Mouse (Mus musculus) MEL (cell line): ENCODE measurements around the gene Itpr1. TPM values are rescaled to one million over a fixed set of nuclear protein-coding genes. Genes with fewer than 3 reads are reported as not detected.

Experiments
- DNase-seq: peaks from one replicate; pipeline ENCODE4 v3.0.0; 2011; ENCODE audit warnings: low read depth, low spot score
- H3K27ac ChIP-seq: 2 replicates; pipeline ENCODE4 v1.5.1; 2012; ENCODE audit warnings: low read depth, mild to moderate bottlenecking, control low read depth, low read length, moderate library complexity; ENCODE audit not compliant: control insufficient read depth
- H3K27me3 ChIP-seq, 2 experiments: fragments of 150-350 bp in 1 of 2; sonication (generic) in 1 of 2; 2 replicates each; pipeline ENCODE4 v1.6.1; 2012; ENCODE audit warnings: low read length in 2 of 2, mild to moderate bottlenecking in 2 of 2, improper control_type of control experiment in 1 of 2, moderate library complexity in 1 of 2; ENCODE audit not compliant: insufficient read depth in 2 of 2, control insufficient read depth in 1 of 2
- H3K36me3 ChIP-seq, 2 experiments: 2 replicates each; pipeline ENCODE4 v1.6.1; 2012 to 2014; ENCODE audit warnings: low read length in 2 of 2, improper control_type of control experiment in 1 of 2, inconsistent platforms in 1 of 2, mild to moderate bottlenecking in 1 of 2; ENCODE audit not compliant: insufficient read depth in 2 of 2, control insufficient read depth in 1 of 2
- H3K4me1 ChIP-seq, 2 experiments: fragments of 150-350 bp in 1 of 2; sonication (generic) in 1 of 2; 2 replicates each; pipeline ENCODE4 v1.6.1; 2012; ENCODE audit warnings: low read length in 2 of 2, improper control_type of control experiment in 1 of 2, mild to moderate bottlenecking in 1 of 2; ENCODE audit not compliant: insufficient read depth in 2 of 2, control insufficient read depth in 1 of 2
- H3K4me3 ChIP-seq, 2 experiments: fragments of 150-350 bp in 1 of 2; sonication (generic) in 1 of 2; 2 replicates each; pipeline ENCODE4 v1.5.1; 2012; ENCODE audit warnings: low read depth in 2 of 2, low read length in 2 of 2, mild to moderate bottlenecking in 2 of 2, moderate library complexity in 2 of 2, control low read depth in 1 of 2, improper control_type of control experiment in 1 of 2; ENCODE audit not compliant: control insufficient read depth in 1 of 2, insufficient read depth in 1 of 2
- H3K79me2 ChIP-seq: 2 replicates; pipeline ENCODE4 v1.6.1; 2012; ENCODE audit warnings: mild to moderate bottlenecking, low read length, moderate library complexity; ENCODE audit not compliant: control insufficient read depth, poor library complexity, insufficient read depth
- H3K9ac ChIP-seq: 2 replicates; pipeline ENCODE4 v1.6.1; 2012; ENCODE audit warnings: low read depth, mild to moderate bottlenecking, control low read depth, low read length, moderate library complexity; ENCODE audit not compliant: control insufficient read depth, poor library complexity, severe bottlenecking
- H3K9me3 ChIP-seq: fragments of 150-350 bp; sonication (generic); replicated peaks from 2 replicates; pipeline ENCODE4 v1.6.1; 2012; ENCODE audit warnings: mild to moderate bottlenecking, low read length, improper control_type of control experiment, moderate library complexity; ENCODE audit not compliant: insufficient read depth
- BHLHE40 ChIP-seq: IDR thresholded peaks from 2 replicates; pipeline ENCODE4 v1.6.1; 2012; ENCODE audit warnings: low read depth, mild to moderate bottlenecking, inconsistent platforms, low read length, improper control_type of control experiment, borderline replicate concordance
- ELF1 ChIP-seq: IDR thresholded peaks from 2 replicates; pipeline ENCODE4 v1.6.1; 2014; ENCODE audit warnings: low read depth, mild to moderate bottlenecking, inconsistent platforms, low read length, improper control_type of control experiment, moderate library complexity
- EP300 ChIP-seq, 2 experiments: IDR thresholded peaks; 2 replicates each; pipeline ENCODE4 v1.6.1; 2011; ENCODE audit warnings: improper control_type of control experiment in 2 of 2, low read length in 2 of 2, low read depth in 1 of 2, mild to moderate bottlenecking in 1 of 2
- GABPA ChIP-seq: IDR thresholded peaks from 2 replicates; pipeline ENCODE4 v1.6.1; 2012; ENCODE audit warnings: low read depth, mild to moderate bottlenecking, inconsistent platforms, low read length, improper control_type of control experiment, moderate library complexity
- MAFK ChIP-seq: IDR thresholded peaks from 2 replicates; pipeline ENCODE4 v1.6.1; 2011; ENCODE audit warnings: low read depth, mild to moderate bottlenecking, low read length, improper control_type of control experiment, borderline replicate concordance
- MAX ChIP-seq: IDR thresholded peaks from 2 replicates; pipeline ENCODE4 v1.6.1; 2011; ENCODE audit warnings: low read length, improper control_type of control experiment
- MEF2A ChIP-seq: IDR thresholded peaks from 2 replicates; pipeline ENCODE4 v1.6.1; 2014; ENCODE audit warnings: low read depth, mild to moderate bottlenecking, inconsistent platforms, low read length, improper control_type of control experiment; ENCODE audit not compliant: poor library complexity, insufficient replicate concordance, severe bottlenecking; ENCODE audit errors: extremely low read depth
- MYB ChIP-seq: IDR thresholded peaks from 2 replicates; pipeline ENCODE4 v1.6.1; 2011; ENCODE audit warnings: mild to moderate bottlenecking, low read depth, low read length, improper control_type of control experiment
- NELFE ChIP-seq: IDR thresholded peaks from 2 replicates; pipeline ENCODE4 v1.6.1; 2011; ENCODE audit warnings: low read depth, low read length, improper control_type of control experiment
- POLR2A ChIP-seq, 2 experiments: IDR thresholded peaks; 2 replicates each; pipeline ENCODE4 v1.6.1; 2011 to 2012; ENCODE audit warnings: low read length in 2 of 2, mild to moderate bottlenecking in 2 of 2, control low read depth in 1 of 2, improper control_type of control experiment in 1 of 2, low read depth in 1 of 2, moderate library complexity in 1 of 2; ENCODE audit not compliant: control insufficient read depth in 1 of 2, insufficient read depth in 1 of 2, poor library complexity in 1 of 2
- RCOR1 ChIP-seq: IDR thresholded peaks from 2 replicates; pipeline ENCODE4 v1.6.1; 2012; ENCODE audit warnings: low read depth, mild to moderate bottlenecking, inconsistent platforms, low read length, improper control_type of control experiment
- SIN3A ChIP-seq: IDR thresholded peaks from 2 replicates; pipeline ENCODE4 v1.6.1; 2012; ENCODE audit warnings: low read length, improper control_type of control experiment, inconsistent platforms
- SMC3 ChIP-seq: IDR thresholded peaks from 2 replicates; pipeline ENCODE4 v1.6.1; 2011; ENCODE audit warnings: low read depth, low read length, improper control_type of control experiment
- TCF12 ChIP-seq: IDR thresholded peaks from 2 replicates; pipeline ENCODE4 v1.6.1; 2014; ENCODE audit warnings: low read depth, mild to moderate bottlenecking, inconsistent platforms, low read length, improper control_type of control experiment, moderate library complexity
- UBTF ChIP-seq: IDR thresholded peaks from 2 replicates; pipeline ENCODE4 v1.6.1; 2012; ENCODE audit warnings: low read depth, mild to moderate bottlenecking, inconsistent platforms, low read length, improper control_type of control experiment, moderate library complexity, borderline replicate concordance; ENCODE audit not compliant: insufficient read depth
- USF1 ChIP-seq: IDR thresholded peaks from 2 replicates; pipeline ENCODE4 v1.6.1; 2014; ENCODE audit warnings: low read depth, mild to moderate bottlenecking, inconsistent platforms, low read length, improper control_type of control experiment, moderate library complexity
- USF2 ChIP-seq, 2 experiments: IDR thresholded peaks; 2 replicates each; pipeline ENCODE4 v1.6.1; 2011 to 2012; ENCODE audit warnings: improper control_type of control experiment in 2 of 2, low read length in 2 of 2, borderline replicate concordance in 1 of 2, inconsistent platforms in 1 of 2, low read depth in 1 of 2, mild to moderate bottlenecking in 1 of 2; ENCODE audit not compliant: insufficient read depth in 1 of 2
- ZC3H11A ChIP-seq: IDR thresholded peaks from 2 replicates; pipeline ENCODE4 v1.6.1; 2012; ENCODE audit warnings: low read depth, mild to moderate bottlenecking, inconsistent platforms, low read length, improper control_type of control experiment
- ZKSCAN1 ChIP-seq: IDR thresholded peaks from 2 replicates; pipeline ENCODE4 v1.6.1; 2012; ENCODE audit warnings: low read depth, mild to moderate bottlenecking, inconsistent platforms, low read length, improper control_type of control experiment, moderate library complexity
- ZMIZ1 ChIP-seq: IDR thresholded peaks from 2 replicates; pipeline ENCODE4 v1.6.1; 2012; ENCODE audit warnings: low read depth, mild to moderate bottlenecking, inconsistent platforms, low read length, improper control_type of control experiment, moderate library complexity
- ZNF384 ChIP-seq: IDR thresholded peaks from 2 replicates; pipeline ENCODE4 v1.6.1; 2012; ENCODE audit warnings: low read depth, mild to moderate bottlenecking, inconsistent platforms, low read length, improper control_type of control experiment
- polyA plus RNA-seq, 2 experiments: library from polyadenylated mRNA; stranded (reverse) in 1 of 2; unstranded in 1 of 2; fragments of >175 nt in 1 of 2; fragments of >200 nt in 1 of 2; gene quantifications; 2 replicates each; pipeline versions ENCODE4 v1.2.1 to v1.2.4; 2012; ENCODE audit warnings: low replicate concordance in 2 of 2, low read depth in 1 of 2; ENCODE audit not compliant: insufficient read length in 2 of 2, insufficient read depth in 1 of 2, missing spikeins in 1 of 2
- total RNA-seq: library from RNA; depleted of rRNA; stranded (reverse); fragments of 300-350 nt; gene quantifications from 2 replicates; pipeline ENCODE4 v1.2.3, GENCODE M21; 2012

The Itpr1 gene
- total and polyA plus RNA-seq, 3 experiments, result 15.6 to 19.0 TPM; not detected in 1

GRCm38 (mm10) chr6:108325948-108326411 lies 113.1 kb downstream of the Itpr1 start:
- Histone ChIP-seq H3K36me3 (no peaks in the 10 kb centered on the region), H3K27ac (no peak overlapping the region), H3K27me3 (no peaks in the 10 kb centered on the region), H3K9me3 (no peaks in the 10 kb centered on the region), H3K9ac (no peak overlapping the region), H3K4me1 (no peaks in the 10 kb centered on the region), H3K4me3 (no peak overlapping the region), H3K79me2 (no peaks in the 10 kb centered on the region)
- no peak for DNase-seq
- TF ChIP-seq MEF2A (no peak), POLR2A (IDR thresholded peaks at IDR 0.05; ENCODE audit: control insufficient read depth in 1 of 2, insufficient read depth in 1 of 2, low read depth in 1 of 2, low read length in 2 of 2, poor library complexity in 1 of 2) (no peak)

GRCm38 (mm10) chr6:108326751-108327161 lies 113.9 kb downstream of the Itpr1 start:
- no peak overlapping the region for H3K9ac ChIP-seq
- DNase-seq, result no peak
- no peaks in the 10 kb centered on the region for H3K9me3 ChIP-seq
- no peak for TF ChIP-seq NELFE
- TF ChIP-seq GABPA, result no peak
- TF ChIP-seq BHLHE40, result no peak
- no peak for TF ChIP-seq TCF12
- TF ChIP-seq MAFK, result no peak
- no peak for TF ChIP-seq ZNF384
- no peak for TF ChIP-seq MAX
- TF ChIP-seq EP300 (IDR thresholded peaks at IDR 0.05; ENCODE audit: low read depth in 1 of 2, low read length in 2 of 2), result no peak
- no peak for TF ChIP-seq RCOR1
- TF ChIP-seq ELF1, result no peak
- no peak for TF ChIP-seq SIN3A
- TF ChIP-seq MYB, result no peak
- no peak for TF ChIP-seq USF1
- TF ChIP-seq ZKSCAN1, result no peak
- TF ChIP-seq SMC3, result no peak
- TF ChIP-seq ZC3H11A, result no peak
- TF ChIP-seq UBTF, result no peak
- TF ChIP-seq USF2 (IDR thresholded peaks at IDR 0.05; ENCODE audit: borderline replicate concordance in 1 of 2, insufficient read depth in 1 of 2, low read depth in 1 of 2, low read length in 2 of 2), result no peak
- no peak for TF ChIP-seq ZMIZ1
- peaks cover 0 to 2% of the 10 kb centered on the region in 2 experiments; a peak in 1 of 4 replicates for H3K4me1 ChIP-seq
- H3K36me3 ChIP-seq, result peaks cover 0 to 2% of the 10 kb centered on the region in 2 experiments; a peak in 2 of 4 replicates
- no peak overlapping the region for H3K27ac ChIP-seq
- H3K4me3 ChIP-seq, result no peak overlapping the region
- no peaks in the 10 kb centered on the region for H3K79me2 ChIP-seq
- no peaks in the 10 kb centered on the region for H3K27me3 ChIP-seq
